In the genomic region with DNA sequence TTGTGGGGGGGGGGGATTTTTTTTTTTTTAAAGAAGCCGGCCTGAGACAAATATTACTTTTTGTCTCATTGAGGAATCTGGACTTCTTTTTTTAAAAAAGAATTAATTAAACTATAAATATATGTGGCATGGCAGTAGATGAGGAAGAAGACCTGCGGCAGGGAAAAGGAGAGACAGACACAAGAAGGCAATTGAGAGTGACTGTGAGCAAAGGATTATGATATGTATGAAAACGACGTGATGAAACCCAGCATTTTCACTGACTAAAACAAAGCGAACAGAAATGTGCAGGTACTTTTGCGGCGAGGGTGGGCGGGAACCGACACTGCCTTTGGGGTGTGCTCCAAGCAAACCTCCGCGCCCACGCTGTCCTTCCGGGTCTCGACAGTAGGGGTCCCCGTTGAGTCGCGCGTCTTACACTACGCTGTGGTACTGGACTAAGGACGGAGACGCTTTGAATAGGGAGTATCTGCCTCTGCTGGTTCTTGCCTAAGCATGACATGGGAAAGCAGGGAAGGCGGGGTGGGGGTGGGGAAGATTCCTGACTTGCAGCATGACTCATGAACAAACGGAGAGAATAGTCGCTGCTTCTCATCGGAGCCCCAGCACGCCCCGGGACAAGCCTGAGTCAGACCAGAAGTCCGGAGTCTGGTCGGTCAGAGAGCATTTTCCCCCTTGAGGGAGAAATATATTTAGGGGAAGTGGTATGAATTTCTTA, we compare ENCODE assay signal across 8 mouse cellular contexts. TPM values are rescaled to one million over a fixed set of nuclear protein-coding genes. Genes with fewer than 3 reads are reported as not detected.
DNase-seq lines count a peak whose midpoint lies in the region; ATAC-seq lines count a peak whose summit lies in the region.

No protein-coding gene starts in this region.

- 5% methylated on average over 29 of the region's 29 CpGs for WGBS in hindbrain, embryonic 13.5 days

- ATAC-seq in hindbrain, embryonic 13.5 days (ENCODE audit: low FRiP score), result peak; percentile 97

- peak; percentile 100 for DNase-seq in Muller cell, postnatal 12 days (ENCODE audit: inconsistent ontology term)
- peak; percentile 95 to 96 for DNase-seq in cerebellum, postnatal 10 days
- peak; percentile 91 to 95 for DNase-seq in frontal cortex, postnatal 14 days (ENCODE audit: low spot score in 2 of 2)
- DNase-seq in layer of hippocampus, postnatal 25 days (ENCODE audit: extremely low spot score in 1 of 2, low spot score in 1 of 2), result peak; percentile 94 to 99
- DNase-seq in lung, postnatal 25 days (ENCODE audit: low spot score), result peak; percentile 93
- DNase-seq in retina, embryonic 14.5 days (ENCODE audit: low spot score), result peak; percentile 97
- DNase-seq in thymus, postnatal 4 days, result peak; percentile 94

- no peaks in the 10 kb centered on the region for H3K36me3 ChIP-seq in hindbrain, embryonic 13.5 days

- H3K4me1 ChIP-seq in hindbrain, embryonic 13.5 days (replicated peaks), result peaks cover 14% of the 10 kb centered on the region

- peak overlapping the region; percentile 36 for H3K4me3 ChIP-seq in hindbrain, embryonic 13.5 days

- no peaks in the 10 kb centered on the region for H3K9me3 ChIP-seq in hindbrain, embryonic 13.5 days

- peak overlapping the region; percentile 56 for H3K4me2 ChIP-seq in hindbrain, embryonic 13.5 days

- peak overlapping the region; percentile 62 for H3K9ac ChIP-seq in hindbrain, embryonic 13.5 days

- H3K27ac ChIP-seq in hindbrain, embryonic 13.5 days, result peak overlapping the region; percentile 23; the same call in 1 of the 2 replicates

- H3K27me3 ChIP-seq in hindbrain, embryonic 13.5 days, result no peaks in the 10 kb centered on the region

RNA-seq across cellular contexts. Expression of a gene that starts 50.6 kb away (rescaled TPM):
- 14.9 and 15.7 TPM in 2 replicates for polyA plus RNA-seq in hindbrain, embryonic 13.5 days (2015; fragmentation: Nextera tagmentation; extraction: Ambion mirVana)
- 10 to 100 TPM; 21.2 to 23.6 TPM for total RNA-seq in layer of hippocampus, postnatal 25 days (2021)

Comparison
In these comparisons a context has a peak if more than half of its experiments do, and no peak if none do; other contexts are left out.
1. Peak in every context shown above with its lines: DNase-seq, ATAC-seq, H3K4me3 ChIP-seq and H3K27ac ChIP-seq.